Mouse (Mus musculus): ENCODE measurements around the gene Ccdc82. TPM values are rescaled to one million over a fixed set of nuclear protein-coding genes. Genes with fewer than 3 reads are reported as not detected.

Gene Ccdc82
- total RNA-seq, 1 experiment from 2014 or later, result 19.6 TPM

Other genes starting within 250 kb of the Ccdc82 start
- 11.7 and 12.5 TPM in 2 replicates for gene Jrkl, start 1.1 kb upstream of the Ccdc82 start, total RNA-seq (2021)
- gene Maml2, start 51.0 kb downstream of the Ccdc82 start, total RNA-seq (2021), result 4.9 and 8.3 TPM in 2 replicates
- not detected in 2 replicates for gene Gm17571, start 199.8 kb downstream of the Ccdc82 start, total RNA-seq (2021)